Mouse (Mus musculus) kidney, adult 2 months (tissue): ENCODE measurements around the gene 1700012A03Rik.

Experiments
- CTCF ChIP-seq: fragments of 200-500 bp; conservative IDR thresholded peaks from 2 replicates; pipeline ENCODE4 v1.5.1; 2011; ENCODE audit warnings: low read depth, mild to moderate bottlenecking, control low read depth, low read length, moderate library complexity, mixed read lengths; ENCODE audit not compliant: insufficient read depth, insufficient read length
- POLR2A ChIP-seq: fragments of 200-500 bp; IDR thresholded peaks from one replicate; pipeline ENCODE4 v1.6.1; 2011; ENCODE audit warnings: low read depth, low read length, control low read depth

DNA sequence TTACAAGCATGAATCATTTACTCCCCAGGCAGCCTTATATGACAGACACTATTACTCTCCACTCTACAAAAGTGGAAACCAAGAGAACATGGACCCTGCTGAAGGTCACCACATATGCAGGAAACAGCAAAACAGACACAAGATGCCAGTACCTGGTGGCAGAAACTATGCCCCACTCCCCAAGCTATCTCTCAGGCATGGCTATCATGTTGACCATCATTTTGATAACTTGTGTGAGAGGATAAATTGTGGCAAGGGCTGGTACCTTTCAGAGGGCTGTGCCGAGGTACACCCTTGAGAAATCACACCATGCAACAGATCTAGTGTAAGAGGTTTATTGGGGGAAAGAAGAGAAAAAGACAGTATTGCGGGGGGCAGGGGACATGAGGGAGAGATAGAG lies 10.6 kb downstream of the 1700012A03Rik start:
- TF ChIP-seq POLR2A, result no peak
- no peak for TF ChIP-seq CTCF
